Mouse (Mus musculus) E14TG2a.4 (cell line): Measurements from ENCODE around the gene Rybp.

Experiments used
- CTCF ChIP-seq: conservative IDR thresholded peaks from 2 replicates; pipeline ENCODE4 v1.5.1; 2014; ENCODE audit warnings: low read length
- POU5F1 ChIP-seq: IDR thresholded peaks from 2 replicates; pipeline ENCODE4 v1.6.1; 2014; ENCODE audit warnings: low read length, borderline replicate concordance

GRCm38 (mm10) chr6:100190310-100190709, 97.0 kb downstream of the Rybp start:
- TF ChIP-seq CTCF: no peak
- no peak for TF ChIP-seq POU5F1
